Comparison of ENCODE assay signal across 20 mouse cellular contexts in the genomic region with DNA sequence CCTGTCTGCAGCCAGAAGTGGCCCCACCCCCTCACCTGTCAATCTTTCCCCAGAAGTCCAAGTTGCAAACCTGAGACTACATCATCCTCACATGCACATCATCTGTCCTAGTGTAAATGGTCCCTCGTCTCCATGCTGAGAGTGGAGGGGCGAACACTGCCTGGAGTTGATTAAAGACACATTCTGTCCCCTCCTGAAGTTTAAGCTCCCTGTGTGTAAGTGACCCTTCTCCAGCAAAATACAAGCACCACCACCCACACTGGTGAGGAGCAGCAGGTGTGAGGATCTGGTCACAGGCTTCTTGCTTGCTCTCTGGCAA.
DNase-seq lines count a peak whose midpoint lies in the region; ATAC-seq and TF ChIP-seq lines count a peak whose summit lies in the region.
"Had no signal": no experiment of that assay in that cellular context is flagged by ENCODE, and none has a peak within 500 bp of the region (broad histone marks: within the 10 kb centered on the region; RNA-seq: fewer than 3 reads in every experiment).

No protein-coding gene starts in this region.

- no peaks in the 10 kb centered on the region for H3K9me3 ChIP-seq in heart, embryonic 11.5 days (replicated peaks; ENCODE audit: control insufficient read depth, low read length)
- H3K9me3 ChIP-seq in midbrain, embryonic 13.5 days = no peaks in the 10 kb centered on the region
- H3K9me3 ChIP-seq in midbrain, postnatal 0 days (ENCODE audit: low read length) = no peaks in the 10 kb centered on the region
- H3K9me3 ChIP-seq in embryonic facial prominence, embryonic 13.5 days = no peaks in the 10 kb centered on the region
- H3K9me3 ChIP-seq: forebrain, embryonic 15.5 days; heart, embryonic 10.5 days; heart, embryonic 15.5 days; hindbrain, embryonic 15.5 days had no signal

- no peak for TF ChIP-seq CTCF in midbrain, postnatal 0 days (IDR thresholded peaks at IDR 0.05)

- no peak overlapping the region for H3K4me3 ChIP-seq in heart, embryonic 11.5 days (ENCODE audit: low read depth, low read length)
- H3K4me3 ChIP-seq in midbrain, embryonic 13.5 days (replicated peaks) = no peak overlapping the region
- no peak overlapping the region for H3K4me3 ChIP-seq in midbrain, postnatal 0 days (ENCODE audit: low read depth, low read length)
- H3K4me3 ChIP-seq in embryonic facial prominence, embryonic 13.5 days = no peak overlapping the region
- H3K4me3 ChIP-seq: forebrain, embryonic 15.5 days; heart, embryonic 10.5 days; heart, embryonic 15.5 days; hindbrain, embryonic 15.5 days had no signal

- H3K4me2 ChIP-seq in heart, embryonic 11.5 days = no peak overlapping the region
- no peak overlapping the region for H3K4me2 ChIP-seq in midbrain, embryonic 13.5 days (replicated peaks)
- H3K4me2 ChIP-seq in midbrain, postnatal 0 days (ENCODE audit: low read depth, low read length, poor library complexity, severe bottlenecking) = no peak overlapping the region
- H3K4me2 ChIP-seq in embryonic facial prominence, embryonic 13.5 days = no peak overlapping the region
- H3K4me2 ChIP-seq: forebrain, embryonic 15.5 days; heart, embryonic 15.5 days; hindbrain, embryonic 15.5 days had no signal

- no peaks in the 10 kb centered on the region for H3K36me3 ChIP-seq in heart, embryonic 11.5 days (ENCODE audit: control insufficient read depth, insufficient read depth, low read length)
- H3K36me3 ChIP-seq in midbrain, embryonic 13.5 days = no peaks in the 10 kb centered on the region
- no peaks in the 10 kb centered on the region for H3K36me3 ChIP-seq in midbrain, postnatal 0 days (ENCODE audit: insufficient read depth, low read length)
- no peaks in the 10 kb centered on the region for H3K36me3 ChIP-seq in embryonic facial prominence, embryonic 13.5 days
- H3K36me3 ChIP-seq: forebrain, embryonic 15.5 days; heart, embryonic 10.5 days; heart, embryonic 15.5 days; hindbrain, embryonic 15.5 days had no signal

- H3K27me3 ChIP-seq in heart, embryonic 11.5 days (ENCODE audit: control insufficient read depth, insufficient read depth, low read length) = 0 out of 2 replicates have a peak, but pooled peaks cover 2% of the 10 kb centered on the region
- peaks cover 11% of the 10 kb centered on the region; the same call in 1 of the 2 replicates for H3K27me3 ChIP-seq in midbrain, embryonic 13.5 days
- H3K27me3 ChIP-seq in midbrain, postnatal 0 days (ENCODE audit: insufficient read depth, low read length) = no peaks in the 10 kb centered on the region
- no peaks in the 10 kb centered on the region for H3K27me3 ChIP-seq in embryonic facial prominence, embryonic 13.5 days
- H3K27me3 ChIP-seq: CH12.LX; heart, embryonic 15.5 days had no signal

- ATAC-seq in heart, embryonic 11.5 days (replicated peaks; ENCODE audit: insufficient number of reproducible peaks, low FRiP score, low TSS enrichment) = no peak
- ATAC-seq in midbrain, embryonic 13.5 days = peak; percentile 43; the same call in 1 of the 2 replicates
- no peak for ATAC-seq in midbrain, postnatal 0 days (ENCODE audit: low FRiP score)
- no peak for ATAC-seq in embryonic facial prominence, embryonic 13.5 days (ENCODE audit: insufficient number of reproducible peaks, insufficient read depth, low FRiP score, low TSS enrichment, low read depth)
- ATAC-seq: activated CD4-positive, CD25-positive, alpha-beta regulatory T cell, adult 4 months; forebrain, embryonic 15.5 days; Patski had no signal

- no peak overlapping the region for H3K9ac ChIP-seq in heart, embryonic 11.5 days (ENCODE audit: low read depth, low read length)
- no peak overlapping the region for H3K9ac ChIP-seq in midbrain, embryonic 13.5 days (replicated peaks)
- no peak overlapping the region for H3K9ac ChIP-seq in midbrain, postnatal 0 days (replicated peaks; ENCODE audit: low read length, poor library complexity, severe bottlenecking)
- no peak overlapping the region for H3K9ac ChIP-seq in embryonic facial prominence, embryonic 13.5 days
- H3K9ac ChIP-seq: forebrain, embryonic 15.5 days; heart, embryonic 15.5 days; hindbrain, embryonic 15.5 days had no signal

- H3K4me1 ChIP-seq in heart, embryonic 11.5 days (ENCODE audit: control insufficient read depth, insufficient read depth, low read length) = no peaks in the 10 kb centered on the region
- H3K4me1 ChIP-seq in midbrain, embryonic 13.5 days (replicated peaks) = peaks cover 6% of the 10 kb centered on the region
- no peaks in the 10 kb centered on the region for H3K4me1 ChIP-seq in midbrain, postnatal 0 days (ENCODE audit: insufficient read depth, low read length)
- peaks cover 42% of the 10 kb centered on the region for H3K4me1 ChIP-seq in embryonic facial prominence, embryonic 13.5 days

- peak; percentile 64 for DNase-seq in heart, adult 11 months
- no peak for DNase-seq in midbrain, postnatal 0 days (ENCODE audit: low spot score)
- DNase-seq in thymus, adult 18-20 months = no peak
- DNase-seq: adrenal gland, postnatal 14 days; cerebellum, adult 11-12 months; cerebellum, adult 9-10 months; cerebellum, postnatal 25 days; gastrocnemius, postnatal 36 days; heart, adult 18-20 months; heart, postnatal 14 days had no signal

- WGBS in heart, embryonic 11.5 days (ENCODE audit: insufficient replicate concordance) = 68% methylated on average over 2 of the region's 2 CpGs
- 61% methylated on average over 2 of the region's 2 CpGs for WGBS in midbrain, embryonic 13.5 days
- WGBS in midbrain, postnatal 0 days = 61% methylated on average over 2 of the region's 2 CpGs
- WGBS in embryonic facial prominence, embryonic 13.5 days = 25% methylated on average over 2 of the region's 2 CpGs

- no peak overlapping the region for H3K27ac ChIP-seq in heart, embryonic 11.5 days (ENCODE audit: low read depth, low read length)
- no peak overlapping the region for H3K27ac ChIP-seq in midbrain, embryonic 13.5 days
- H3K27ac ChIP-seq in midbrain, postnatal 0 days (ENCODE audit: low read depth, low read length) = no peak overlapping the region
- H3K27ac ChIP-seq in embryonic facial prominence, embryonic 13.5 days = peak overlapping the region; percentile 34; the same call in 1 of the 2 replicates
- H3K27ac ChIP-seq: forebrain, embryonic 15.5 days; heart, embryonic 10.5 days; heart, embryonic 15.5 days; hindbrain, embryonic 15.5 days had no signal
